Mouse (Mus musculus): ENCODE data around the gene Pde7b. TPM values are rescaled to one million over a fixed set of nuclear protein-coding genes. Genes with fewer than 3 reads are reported as not detected.

The Pde7b gene
- polyA plus RNA-seq, 1 experiment from 2014 or later = 2.4 TPM

- Histone ChIP-seq H3K9me3 (ENCODE audit: low read length) (no peaks in the 10 kb centered on the region), H3K4me1 (ENCODE audit: insufficient read depth, low read length) (peaks cover 15% of the 10 kb centered on the region), H3K9ac (replicated peaks; ENCODE audit: low read length) (peak overlapping the region; percentile 67), H3K27ac (ENCODE audit: low read length) (peak overlapping the region; percentile 82; the same call in 1 of the 2 replicates), H3K36me3 (ENCODE audit: insufficient read depth, low read length) (no peaks in the 10 kb centered on the region), H3K4me3 (ENCODE audit: low read length) (peak overlapping the region; percentile 52), H3K4me2 (replicated peaks; ENCODE audit: low read depth, low read length) (peak overlapping the region; percentile 70), H3K27me3 (ENCODE audit: insufficient read depth, low read length) (no peaks in the 10 kb centered on the region)
- 5% methylated on average over 3 of the region's 3 CpGs for WGBS
- ATAC-seq (ENCODE audit: low FRiP score, low TSS enrichment) = no peak
Measured at GRCm38 (mm10) chr10:20723962-20724361, 916 bp downstream of the Pde7b start.

DNA sequence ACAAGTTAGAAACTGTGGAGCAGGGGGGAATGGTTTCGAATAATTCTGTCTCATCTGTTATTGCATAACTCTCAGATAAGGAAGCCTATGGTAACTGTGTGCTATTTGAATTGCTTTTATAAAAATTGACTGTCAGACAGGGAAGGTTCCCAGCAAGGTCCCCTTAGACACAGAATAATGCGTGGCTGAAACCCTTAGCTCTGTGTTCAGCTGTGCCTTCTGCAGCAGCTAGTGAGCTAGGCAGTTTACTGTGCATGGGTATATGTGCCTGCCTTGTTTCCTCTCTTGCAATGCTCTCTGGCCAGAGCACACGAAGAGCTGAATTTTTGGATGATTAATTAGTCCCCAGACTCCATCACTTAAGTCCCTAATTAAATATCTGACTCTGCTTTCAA is 1.4 kb downstream of the Pde7b start:
- Histone ChIP-seq H3K4me2 (replicated peaks; ENCODE audit: low read depth, low read length) (peak overlapping the region; percentile 70), H3K4me1 (ENCODE audit: insufficient read depth, low read length) (peaks cover 15% of the 10 kb centered on the region), H3K9ac (replicated peaks; ENCODE audit: low read length) (peak overlapping the region; percentile 1; the same call in 1 of the 2 replicates), H3K27me3 (ENCODE audit: insufficient read depth, low read length) (no peaks in the 10 kb centered on the region), H3K9me3 (ENCODE audit: low read length) (no peaks in the 10 kb centered on the region), H3K27ac (ENCODE audit: low read length) (peak overlapping the region; percentile 52), H3K36me3 (ENCODE audit: insufficient read depth, low read length) (no peaks in the 10 kb centered on the region), H3K4me3 (ENCODE audit: low read length) (peak overlapping the region; percentile 25)
- ATAC-seq (ENCODE audit: low FRiP score, low TSS enrichment) = no peak
- 30% methylated on average over 3 of the region's 3 CpGs for WGBS

- no peaks in the 10 kb centered on the region for H3K27me3 ChIP-seq (ENCODE audit: insufficient read depth, low read length)
- H3K27ac ChIP-seq (ENCODE audit: low read length) = peak overlapping the region; percentile 52
- H3K9ac ChIP-seq (replicated peaks; ENCODE audit: low read length) = peak overlapping the region; percentile 1
- no peaks in the 10 kb centered on the region for H3K9me3 ChIP-seq (ENCODE audit: low read length)
- no peak for ATAC-seq (ENCODE audit: low FRiP score, low TSS enrichment)
- peak overlapping the region; percentile 25 for H3K4me3 ChIP-seq (ENCODE audit: low read length)
- no peaks in the 10 kb centered on the region for H3K36me3 ChIP-seq (ENCODE audit: insufficient read depth, low read length)
- 28% methylated on average over 9 of the region's 9 CpGs for WGBS
- H3K4me1 ChIP-seq (ENCODE audit: insufficient read depth, low read length) = peaks cover 15% of the 10 kb centered on the region
- H3K4me2 ChIP-seq (replicated peaks; ENCODE audit: low read depth, low read length) = peak overlapping the region; percentile 70
Measured at GRCm38 (mm10) chr10:20722651-20723520, 2.0 kb downstream of the Pde7b start.

- 0 out of 2 replicates have a peak, but pooled peaks cover 5% of the 10 kb centered on the region for H3K4me1 ChIP-seq (ENCODE audit: insufficient read depth, low read length)
- no peak overlapping the region for H3K9ac ChIP-seq (replicated peaks; ENCODE audit: low read length)
- no peaks in the 10 kb centered on the region for H3K27me3 ChIP-seq (ENCODE audit: insufficient read depth, low read length)
- no peak overlapping the region for H3K27ac ChIP-seq (ENCODE audit: low read length)
- H3K4me2 ChIP-seq (replicated peaks; ENCODE audit: low read depth, low read length) = no peak overlapping the region
- H3K4me3 ChIP-seq (ENCODE audit: low read length) = no peak overlapping the region
- no peak for ATAC-seq (ENCODE audit: low FRiP score, low TSS enrichment)
- H3K9me3 ChIP-seq (ENCODE audit: low read length) = no peaks in the 10 kb centered on the region
- 72% methylated on average over 2 of the region's 2 CpGs for WGBS
- H3K36me3 ChIP-seq (ENCODE audit: insufficient read depth, low read length) = no peaks in the 10 kb centered on the region
Measured at GRCm38 (mm10) chr10:20719201-20719600, 5.7 kb downstream of the Pde7b start.

DNA sequence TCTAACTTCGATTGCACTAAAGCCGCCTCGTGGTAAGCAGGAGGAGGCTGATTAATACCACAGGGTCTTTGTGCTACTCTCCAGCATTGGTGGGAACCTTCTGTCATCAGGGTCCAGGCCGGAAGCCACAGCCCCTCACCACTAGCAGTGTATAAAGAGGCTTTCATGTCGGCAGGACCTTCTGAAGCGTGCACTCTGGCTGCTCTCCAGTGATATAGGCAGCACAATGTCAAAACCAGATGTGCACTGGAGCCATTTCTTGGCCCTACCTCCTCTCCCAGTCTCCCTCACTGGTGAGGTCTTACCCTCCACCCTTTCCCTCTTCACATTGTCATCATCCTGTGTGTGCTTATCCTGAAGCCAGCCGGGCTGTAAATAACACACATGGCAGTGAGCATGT is 24.2 kb downstream of the Pde7b start:
- Histone ChIP-seq H3K4me1 (ENCODE audit: insufficient read depth, low read length) (no peaks in the 10 kb centered on the region), H3K4me3 (ENCODE audit: low read length) (no peak overlapping the region), H3K9ac (replicated peaks; ENCODE audit: low read length) (no peak overlapping the region), H3K4me2 (replicated peaks; ENCODE audit: low read depth, low read length) (no peak overlapping the region), H3K9me3 (ENCODE audit: low read length) (no peaks in the 10 kb centered on the region), H3K36me3 (ENCODE audit: insufficient read depth, low read length) (no peaks in the 10 kb centered on the region), H3K27me3 (ENCODE audit: insufficient read depth, low read length) (no peaks in the 10 kb centered on the region), H3K27ac (ENCODE audit: low read length) (no peak overlapping the region)
- ATAC-seq (ENCODE audit: low FRiP score, low TSS enrichment) = no peak
- 59% methylated on average over 7 of the region's 7 CpGs for WGBS

- H3K4me2 ChIP-seq (replicated peaks; ENCODE audit: low read depth, low read length) = no peak overlapping the region
- H3K4me1 ChIP-seq (ENCODE audit: insufficient read depth, low read length) = no peaks in the 10 kb centered on the region
- no peak overlapping the region for H3K9ac ChIP-seq (replicated peaks; ENCODE audit: low read length)
- no peaks in the 10 kb centered on the region for H3K36me3 ChIP-seq (ENCODE audit: insufficient read depth, low read length)
- ATAC-seq (ENCODE audit: low FRiP score, low TSS enrichment) = no peak
- no peak overlapping the region for H3K27ac ChIP-seq (ENCODE audit: low read length)
- no peaks in the 10 kb centered on the region for H3K27me3 ChIP-seq (ENCODE audit: insufficient read depth, low read length)
- H3K9me3 ChIP-seq (ENCODE audit: low read length) = no peaks in the 10 kb centered on the region
- H3K4me3 ChIP-seq (ENCODE audit: low read length) = no peak overlapping the region
- 90% methylated on average over 9 of the region's 9 CpGs for WGBS
Measured at GRCm38 (mm10) chr10:20699874-20700273, 25.0 kb downstream of the Pde7b start.

DNA sequence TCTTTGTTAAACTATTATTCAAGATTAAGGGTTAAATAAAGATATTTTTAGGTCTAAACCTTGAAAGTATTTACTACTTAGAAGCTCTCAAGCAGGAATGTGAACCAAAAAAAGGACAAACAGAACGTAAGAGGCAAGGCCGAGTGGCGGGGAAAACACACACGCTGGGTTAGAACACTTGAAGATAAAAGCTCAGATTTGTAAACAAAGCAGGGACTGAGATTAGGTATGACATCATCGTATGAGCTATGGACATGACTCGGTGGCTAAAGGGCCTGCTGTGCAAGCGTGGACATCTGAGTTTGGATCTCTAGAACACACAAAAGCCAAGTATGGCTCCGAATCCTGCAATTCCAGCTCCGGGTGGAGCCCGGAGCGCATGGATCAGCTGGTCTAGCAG is 29.2 kb downstream of the Pde7b start:
- H3K36me3 ChIP-seq (ENCODE audit: insufficient read depth, low read length) = no peaks in the 10 kb centered on the region
- WGBS = 91% methylated on average over 11 of the region's 11 CpGs
- H3K4me3 ChIP-seq (ENCODE audit: low read length) = no peak overlapping the region
- no peak overlapping the region for H3K4me2 ChIP-seq (replicated peaks; ENCODE audit: low read depth, low read length)
- no peaks in the 10 kb centered on the region for H3K9me3 ChIP-seq (ENCODE audit: low read length)
- ATAC-seq (ENCODE audit: low FRiP score, low TSS enrichment) = no peak
- H3K27me3 ChIP-seq (ENCODE audit: insufficient read depth, low read length) = no peaks in the 10 kb centered on the region
- H3K27ac ChIP-seq (ENCODE audit: low read length) = no peak overlapping the region
- no peaks in the 10 kb centered on the region for H3K4me1 ChIP-seq (ENCODE audit: insufficient read depth, low read length)
- no peak overlapping the region for H3K9ac ChIP-seq (replicated peaks; ENCODE audit: low read length)

DNA sequence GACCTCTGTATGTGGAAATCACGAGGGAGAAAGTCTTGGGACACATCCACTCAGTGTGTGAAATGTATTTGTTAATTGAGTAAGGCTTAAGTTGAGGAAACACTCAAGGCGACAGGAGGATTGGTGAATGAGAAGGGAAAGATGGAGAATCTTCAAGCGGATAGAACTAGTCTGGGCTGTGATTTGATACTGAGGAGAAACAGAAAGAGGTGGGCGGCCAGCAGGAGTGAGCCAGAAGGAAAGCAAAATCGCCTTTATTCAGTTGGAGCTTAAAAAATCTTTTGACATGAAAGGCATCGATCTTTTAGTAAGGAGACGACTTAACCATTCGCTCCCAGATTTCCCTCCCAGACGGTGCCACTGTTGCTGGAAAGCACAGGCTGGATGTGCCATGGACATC is 34.9 kb downstream of the Pde7b start:
- Histone ChIP-seq H3K27ac (ENCODE audit: low read length) (no peak overlapping the region), H3K9ac (replicated peaks; ENCODE audit: low read length) (no peak overlapping the region), H3K4me2 (replicated peaks; ENCODE audit: low read depth, low read length) (no peak overlapping the region), H3K4me3 (ENCODE audit: low read length) (no peak overlapping the region), H3K9me3 (ENCODE audit: low read length) (no peaks in the 10 kb centered on the region), H3K36me3 (ENCODE audit: insufficient read depth, low read length) (no peaks in the 10 kb centered on the region), H3K27me3 (ENCODE audit: insufficient read depth, low read length) (no peaks in the 10 kb centered on the region), H3K4me1 (ENCODE audit: insufficient read depth, low read length) (no peaks in the 10 kb centered on the region)
- ATAC-seq (ENCODE audit: low FRiP score, low TSS enrichment) = no peak
- WGBS = 80% methylated on average over 9 of the region's 9 CpGs

DNA sequence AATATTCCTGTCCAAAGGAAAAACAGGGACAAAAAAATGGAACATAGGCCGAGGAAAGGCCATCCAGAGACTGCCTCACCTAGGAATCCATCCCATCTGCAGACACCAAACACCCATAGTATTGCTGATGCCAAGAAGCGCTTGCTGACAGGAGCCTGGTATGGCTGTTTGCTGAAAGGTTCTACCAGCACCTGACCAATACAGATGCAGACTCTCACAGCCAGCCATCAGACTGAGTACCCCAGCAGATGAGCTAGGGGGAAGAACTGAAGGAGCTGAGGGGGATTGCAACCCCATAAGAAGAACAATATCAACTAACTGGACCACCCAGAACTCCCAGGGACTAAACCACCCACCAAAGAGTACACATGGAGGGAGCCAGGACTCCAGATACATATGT is 40.7 kb downstream of the Pde7b start:
- ATAC-seq (ENCODE audit: low FRiP score, low TSS enrichment) = no peak
- no peak overlapping the region for H3K27ac ChIP-seq (ENCODE audit: low read length)
- H3K4me3 ChIP-seq (ENCODE audit: low read length) = no peak overlapping the region
- H3K4me2 ChIP-seq (replicated peaks; ENCODE audit: low read depth, low read length) = no peak overlapping the region
- 91% methylated on average over 2 of the region's 2 CpGs for WGBS
- no peaks in the 10 kb centered on the region for H3K4me1 ChIP-seq (ENCODE audit: insufficient read depth, low read length)
- no peaks in the 10 kb centered on the region for H3K36me3 ChIP-seq (ENCODE audit: insufficient read depth, low read length)
- H3K27me3 ChIP-seq (ENCODE audit: insufficient read depth, low read length) = no peaks in the 10 kb centered on the region
- 0 out of 2 replicates have a peak, but pooled peaks cover 2% of the 10 kb centered on the region for H3K9me3 ChIP-seq (ENCODE audit: low read length)
- no peak overlapping the region for H3K9ac ChIP-seq (replicated peaks; ENCODE audit: low read length)

DNA sequence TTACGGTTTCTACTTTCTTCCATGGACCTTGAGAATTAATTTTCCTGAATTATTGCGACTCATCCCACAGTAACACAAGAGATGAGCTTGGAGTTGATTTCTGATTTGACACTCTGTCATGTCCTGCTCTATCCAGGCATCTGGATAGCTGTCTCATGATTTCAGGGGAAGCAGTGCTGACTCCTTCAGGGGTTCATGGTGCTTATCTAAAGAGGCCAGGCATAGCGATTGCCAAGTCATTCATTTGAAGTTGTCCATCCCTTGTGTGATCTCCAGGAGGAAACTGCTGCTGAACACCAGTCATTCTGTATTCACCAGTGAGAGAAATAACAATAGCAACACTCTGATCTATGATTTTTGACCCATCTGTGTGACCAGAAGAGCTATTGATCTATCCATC is 43.9 kb downstream of the Pde7b start:
- H3K36me3 ChIP-seq (ENCODE audit: insufficient read depth, low read length) = no peaks in the 10 kb centered on the region
- no peaks in the 10 kb centered on the region for H3K4me1 ChIP-seq (ENCODE audit: insufficient read depth, low read length)
- H3K27ac ChIP-seq (ENCODE audit: low read length) = no peak overlapping the region
- no peak overlapping the region for H3K9ac ChIP-seq (replicated peaks; ENCODE audit: low read length)
- whole genome bisulfite sequencing = 94% methylated on average over 3 of the region's 3 CpGs
- no peaks in the 10 kb centered on the region for H3K27me3 ChIP-seq (ENCODE audit: insufficient read depth, low read length)
- H3K9me3 ChIP-seq (ENCODE audit: low read length) = 0 out of 2 replicates have a peak, but pooled peaks cover 2% of the 10 kb centered on the region
- no peak overlapping the region for H3K4me2 ChIP-seq (replicated peaks; ENCODE audit: low read depth, low read length)
- ATAC-seq (ENCODE audit: low FRiP score, low TSS enrichment) = no peak
- no peak overlapping the region for H3K4me3 ChIP-seq (ENCODE audit: low read length)

Measured in kidney, embryonic 16.5 days (tissue).